Mouse (Mus musculus): Measurements from ENCODE around the gene Ccdc30.
A peak's percentile ranks its signal among the peaks of the same experiment; 100 is the strongest.

The Ccdc30 gene

DNA sequence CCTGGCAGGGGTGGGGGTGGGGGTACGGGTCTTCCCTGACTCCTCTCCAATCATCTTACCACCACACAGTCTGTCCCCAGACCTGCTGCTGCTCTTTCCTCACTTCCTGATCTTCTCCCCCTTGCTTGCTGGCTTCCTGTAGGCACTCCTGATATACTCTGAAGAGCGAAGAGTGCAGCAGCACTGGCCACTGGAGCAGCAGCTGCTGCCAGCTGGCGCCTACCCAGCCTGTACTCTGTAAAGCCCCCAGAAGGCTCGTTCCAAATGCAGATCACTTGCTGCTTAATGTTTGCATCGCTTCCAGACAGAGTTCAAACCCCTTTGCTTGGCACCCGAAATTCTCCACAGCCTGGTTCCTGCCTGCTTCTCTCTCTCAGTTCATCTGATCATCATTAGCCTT, 2.5 kb downstream of the Ccdc30 start:
- no peak for DNase-seq

DNA sequence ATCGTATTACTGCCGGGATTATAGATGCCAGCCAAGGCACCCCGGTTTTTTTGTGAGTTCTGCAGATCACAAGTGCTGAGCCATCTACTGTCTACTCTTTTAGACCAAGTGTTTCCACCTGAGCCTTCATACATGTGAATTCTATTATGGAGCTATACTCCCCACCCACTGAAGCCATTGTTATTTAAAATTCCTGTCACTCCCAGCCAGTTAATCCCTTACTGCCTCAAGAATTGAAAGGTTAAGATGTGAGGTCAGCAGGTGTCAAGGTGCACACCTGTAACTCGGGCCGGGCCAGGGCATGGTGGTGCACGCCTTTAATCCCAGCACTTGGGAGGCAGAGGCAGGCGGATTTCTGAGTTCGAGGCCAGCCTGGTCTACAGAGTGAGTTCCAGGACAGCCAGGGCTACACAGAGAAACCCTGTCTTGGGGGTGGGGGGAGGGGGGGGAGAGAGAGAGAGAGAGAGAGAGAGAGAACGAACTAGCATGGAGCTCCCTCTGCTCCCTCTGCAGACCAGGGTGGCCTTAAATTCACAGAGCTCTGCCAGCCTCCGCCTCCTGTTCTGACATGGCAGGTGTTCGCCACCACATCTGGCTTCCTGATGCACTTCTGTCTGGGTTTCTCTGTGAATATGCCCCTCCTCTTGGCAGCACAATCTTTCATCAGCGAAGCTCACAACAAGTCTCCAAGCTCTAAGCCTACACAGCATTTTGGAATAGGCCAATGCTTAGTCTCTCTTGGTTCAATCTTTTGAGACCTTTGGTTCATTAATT, 3.3 kb downstream of the Ccdc30 start:
- DNase-seq, result no peak

DNA sequence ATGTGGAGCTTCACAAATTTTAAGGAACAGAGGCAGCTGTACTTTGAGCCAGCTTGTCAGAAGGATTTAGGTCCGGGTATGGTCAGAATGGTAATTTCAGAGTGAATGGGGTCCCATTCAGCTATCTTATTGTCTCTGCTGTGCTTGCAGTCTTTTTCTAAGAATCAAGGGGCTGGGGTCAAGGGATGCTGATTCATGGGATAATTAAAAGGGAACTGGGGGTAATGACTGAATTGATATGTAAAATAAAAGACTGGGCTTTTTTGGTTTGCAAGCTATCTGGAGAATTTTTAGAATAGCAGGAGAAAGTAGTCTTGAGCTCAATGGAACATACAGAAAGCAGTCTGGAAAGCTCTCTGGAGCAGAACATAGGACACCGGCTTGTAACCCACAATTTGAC, 11.9 kb downstream of the Ccdc30 start:
- no peak for DNase-seq

DNA sequence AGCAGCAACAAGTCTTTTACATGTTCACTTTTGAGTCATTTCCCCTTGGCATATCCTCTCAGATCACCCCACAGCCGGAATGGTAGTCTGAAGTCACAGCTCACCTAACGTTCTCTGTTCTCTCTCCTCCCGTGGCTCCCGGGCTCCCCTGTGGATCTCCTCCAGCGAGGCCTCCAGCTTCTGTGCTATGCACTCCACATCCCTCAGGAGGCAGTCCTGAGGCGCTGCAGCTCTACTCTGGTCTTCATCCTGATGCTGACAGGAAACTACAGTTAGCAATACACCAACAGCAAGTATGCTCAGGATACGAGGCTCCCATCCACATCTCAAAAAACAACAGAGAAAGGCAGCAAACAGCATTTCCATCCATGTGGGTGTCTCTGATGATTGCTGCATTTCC, 14.4 kb downstream of the Ccdc30 start:
- DNase-seq, result no peak

DNA sequence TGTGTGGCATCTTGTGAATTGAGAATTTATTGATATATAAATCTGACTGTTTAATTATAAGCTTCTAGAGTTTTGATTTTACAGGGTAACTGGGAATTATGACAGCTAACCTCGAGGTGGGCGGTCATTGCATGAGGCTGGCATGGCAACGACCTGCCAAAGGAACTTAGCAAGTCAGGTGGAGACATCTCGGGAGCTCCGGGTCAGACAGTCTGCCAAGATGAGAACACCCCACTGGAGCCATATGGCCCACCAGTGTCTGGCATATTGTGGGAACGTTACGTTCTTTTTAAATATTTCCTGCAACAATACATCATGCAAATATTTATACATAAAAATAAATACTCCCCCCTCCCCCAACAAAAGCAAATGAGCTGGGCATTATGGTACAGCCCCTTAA, 16.6 kb downstream of the Ccdc30 start:
- no peak for DNase-seq

DNA sequence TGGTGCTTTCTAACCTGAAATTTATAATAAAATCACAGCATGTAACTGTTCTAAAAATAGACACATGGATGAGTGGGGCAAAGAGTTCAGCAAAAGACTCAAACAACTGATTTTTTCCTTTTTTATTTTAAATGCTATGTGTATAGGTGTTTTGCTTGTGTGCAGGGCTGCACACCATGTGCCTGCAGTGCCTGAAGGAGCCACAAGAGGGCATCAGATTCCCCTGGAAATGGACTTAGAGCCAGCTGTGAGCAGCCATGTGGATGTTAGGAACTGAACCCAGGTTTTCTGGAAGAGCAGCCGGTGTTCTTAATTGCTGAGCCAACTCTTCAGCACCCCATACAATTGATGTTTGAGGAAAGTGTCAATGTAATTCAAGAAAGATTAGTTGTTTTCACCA, 25.0 kb downstream of the Ccdc30 start:
- peak; percentile 35 to 37 for DNase-seq

DNA sequence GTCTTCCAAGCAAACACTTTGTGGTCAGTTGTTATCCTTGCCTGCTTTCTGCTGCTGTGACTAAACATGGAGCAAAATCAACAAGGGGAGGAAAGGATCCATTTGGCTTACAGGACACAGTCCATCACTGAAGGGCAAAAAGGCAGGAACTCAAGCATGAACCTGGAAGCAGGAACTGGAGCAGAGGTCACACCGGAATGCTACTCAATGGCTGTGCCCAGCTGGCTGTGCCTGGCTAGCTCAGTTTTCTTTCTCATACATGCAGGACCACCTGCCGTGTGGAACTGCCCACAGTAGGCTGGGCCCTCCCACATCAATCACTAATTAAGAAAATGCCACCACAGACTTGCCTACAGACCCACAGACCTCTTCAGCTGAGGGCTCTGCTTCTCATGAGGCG, 26.1 kb downstream of the Ccdc30 start:
- no peak for DNase-seq

DNA sequence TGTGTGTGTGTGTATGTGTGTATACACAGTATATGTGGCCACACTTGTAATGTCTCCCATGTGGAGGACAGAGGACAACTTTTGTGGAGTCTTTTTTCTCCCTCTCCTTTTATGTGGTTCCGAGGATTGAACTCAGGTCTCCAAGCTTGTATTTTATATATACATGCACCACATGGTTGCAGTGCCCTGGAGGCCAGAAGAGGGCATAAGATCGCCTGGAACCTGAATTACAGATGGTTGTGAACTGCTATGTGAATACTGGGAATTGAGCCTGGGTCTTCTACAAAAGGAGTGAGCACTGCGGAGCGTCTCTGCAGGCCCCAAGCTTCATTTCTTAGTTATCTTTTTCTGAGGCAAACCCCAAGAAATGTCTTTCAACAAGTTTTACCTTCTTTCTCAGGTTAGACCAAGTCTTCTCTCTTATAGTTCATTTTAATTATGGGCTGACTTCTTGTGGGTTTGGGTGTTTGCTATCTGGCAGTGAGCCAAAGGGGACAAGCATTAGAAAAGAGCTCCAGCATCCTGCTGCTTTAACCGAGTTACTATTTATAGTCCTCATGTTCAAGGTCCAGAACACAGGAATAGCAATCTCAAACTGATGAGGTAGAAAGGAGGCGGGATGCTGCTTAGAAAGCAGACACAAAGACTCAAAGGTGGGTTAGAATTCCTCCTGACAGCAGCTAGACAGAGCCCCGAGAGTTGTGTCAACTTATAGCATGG, 33.7 kb downstream of the Ccdc30 start:
- no peak for DNase-seq

DNA sequence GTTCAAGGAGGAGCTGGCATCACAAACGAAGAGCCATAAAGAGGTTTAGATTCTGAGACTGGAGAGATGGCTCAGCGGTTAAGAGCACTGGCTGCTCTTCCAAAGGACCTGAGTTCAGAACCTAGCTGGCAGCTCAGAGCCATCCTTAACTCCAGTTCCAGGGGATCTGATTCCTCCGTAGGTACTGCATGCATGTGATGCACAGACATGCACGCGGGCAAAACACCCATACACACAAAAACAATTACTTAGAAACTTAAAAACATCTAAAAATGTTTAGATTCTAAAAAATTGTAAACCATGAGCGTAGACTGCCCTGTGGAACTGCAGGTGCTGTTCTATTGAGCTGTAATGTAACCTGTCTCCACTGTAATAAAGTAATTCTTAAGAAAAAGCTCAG, 45.9 kb downstream of the Ccdc30 start:
- DNase-seq, result no peak

DNA sequence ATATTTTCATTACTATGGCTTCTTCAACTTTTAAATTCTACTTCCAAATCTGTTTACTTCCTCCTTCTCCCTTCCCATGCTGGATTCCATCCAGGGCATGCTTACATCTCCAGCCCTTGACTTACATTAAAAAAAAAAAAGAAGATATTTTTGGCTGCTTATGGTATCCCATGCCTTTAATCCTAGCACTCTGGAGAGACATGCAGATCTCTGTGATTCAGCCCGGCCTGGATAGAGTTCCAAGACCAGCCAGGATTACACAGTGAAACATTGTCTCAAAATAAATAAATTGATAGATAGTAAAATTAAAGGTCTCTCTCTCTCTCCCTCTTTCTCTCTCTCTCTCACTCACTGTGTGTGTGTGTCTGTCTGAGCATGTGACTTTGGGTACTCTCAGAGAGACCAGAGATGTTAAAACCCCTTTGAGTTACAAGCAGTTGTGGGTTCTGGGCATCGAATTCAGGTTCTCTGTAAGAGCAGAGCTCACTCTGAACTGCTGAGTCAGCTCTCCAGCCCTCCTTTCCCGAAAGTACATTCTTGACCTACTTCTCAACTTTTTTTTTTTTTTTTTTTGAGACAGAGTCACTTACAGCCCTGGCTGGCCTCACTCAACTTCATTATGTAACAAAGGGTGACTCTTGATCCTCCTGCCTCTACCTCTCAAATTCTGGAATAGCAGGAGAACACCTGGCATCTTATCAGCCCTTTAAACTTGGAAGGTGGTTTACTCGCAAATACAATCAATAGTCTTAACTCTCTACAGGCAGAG, 48.4 kb downstream of the Ccdc30 start:
- no peak for DNase-seq

DNA sequence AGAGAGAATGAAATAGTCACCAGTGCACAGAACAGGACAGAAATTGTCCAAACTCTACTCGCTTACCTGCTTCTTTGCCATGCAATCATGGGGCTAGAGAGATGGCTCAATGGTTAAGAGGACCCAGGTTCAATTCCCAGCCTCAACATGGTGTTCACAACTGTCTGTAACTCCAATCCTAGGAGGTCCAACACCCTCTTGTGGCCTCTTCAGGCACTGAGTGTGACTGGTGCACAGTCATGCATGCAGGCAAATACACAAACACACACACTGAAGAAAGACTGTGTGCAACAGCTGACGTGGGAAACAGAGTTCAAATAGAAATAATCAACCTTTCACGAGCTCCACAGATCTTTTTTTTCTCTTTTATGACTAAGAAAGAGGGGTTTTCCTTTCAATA, 53.1 kb downstream of the Ccdc30 start:
- DNase-seq, result no peak

DNA sequence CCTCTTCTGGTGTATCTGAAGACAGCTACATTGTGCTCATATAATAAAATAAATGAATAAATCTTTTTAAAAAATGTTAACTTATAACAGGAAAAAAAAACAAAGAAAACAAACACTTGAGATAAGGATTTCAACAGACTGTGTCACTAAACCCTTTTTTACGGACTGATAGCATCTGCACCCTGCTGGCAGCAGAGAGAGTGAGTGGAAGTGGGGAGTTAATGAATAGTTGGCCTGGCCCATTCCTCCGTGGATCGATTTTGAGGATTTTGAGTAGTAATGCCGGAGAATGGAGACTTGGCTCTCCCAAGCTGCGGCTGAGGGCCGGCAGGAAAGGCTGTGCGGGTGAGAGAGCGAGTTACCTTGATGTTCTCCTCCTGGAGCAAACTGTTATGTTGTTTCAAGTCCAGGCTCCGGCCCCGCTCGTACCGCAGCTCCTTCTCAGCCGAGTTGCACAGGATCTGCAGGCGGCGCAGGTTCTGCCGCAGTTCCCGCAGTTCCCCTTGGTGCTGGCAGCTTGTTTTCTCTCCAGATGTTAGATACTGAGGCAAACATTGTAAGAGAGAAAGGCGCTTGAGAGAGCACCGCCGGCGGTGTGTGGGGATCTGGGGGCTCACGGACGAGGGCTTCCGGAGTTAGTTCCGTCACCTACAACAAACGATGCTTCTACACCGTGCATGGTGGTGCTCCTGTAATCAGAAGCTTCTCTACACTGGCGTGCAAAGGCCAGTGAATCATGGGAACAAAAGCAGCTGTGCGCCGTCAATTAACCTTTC, 55.9 kb downstream of the Ccdc30 start:
- DNase-seq, result peak; percentile 6 to 7

DNA sequence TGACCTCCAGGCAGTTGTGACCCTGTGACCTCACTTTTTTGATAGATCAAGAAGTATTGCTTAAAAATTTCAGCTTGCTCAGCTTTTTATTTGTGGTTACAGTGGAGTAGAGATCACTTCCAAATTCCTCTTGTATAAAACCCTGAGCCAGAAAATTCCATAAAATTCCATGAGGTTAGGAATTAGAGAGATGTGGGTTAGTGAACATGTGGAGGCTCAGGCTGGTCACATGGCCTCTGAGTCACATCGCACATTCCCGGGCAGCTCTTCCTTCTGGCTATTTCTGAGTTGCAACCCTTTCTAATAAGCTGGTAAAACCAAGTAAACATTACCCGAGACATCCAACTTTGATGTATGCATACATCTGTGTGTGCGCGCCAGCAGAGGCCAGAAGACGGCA, 69.8 kb downstream of the Ccdc30 start:
- no peak for DNase-seq

DNA sequence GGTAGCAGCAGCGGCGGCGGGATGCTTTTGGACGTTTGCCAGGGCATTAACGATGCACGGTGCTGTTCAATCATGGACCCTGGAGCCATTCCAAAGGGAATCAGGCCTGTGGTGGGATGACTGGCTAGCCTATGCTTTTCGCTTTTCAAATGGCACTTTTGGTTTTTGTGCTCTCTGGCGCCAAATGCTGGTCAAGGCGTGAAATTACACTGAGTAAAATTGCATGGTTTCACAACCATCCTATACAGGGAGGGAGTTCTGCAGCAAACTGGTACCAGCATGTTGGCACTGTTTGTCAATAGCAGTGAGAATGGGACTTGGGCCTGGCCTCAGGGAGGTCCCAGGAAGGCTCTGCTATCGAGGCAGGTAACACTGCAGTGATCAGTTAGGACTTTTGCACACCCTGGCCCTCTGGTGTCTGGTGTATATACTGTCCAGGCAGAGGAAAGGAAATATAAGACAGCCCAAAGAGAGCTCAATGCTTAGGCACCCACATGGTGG, 76.4 kb downstream of the Ccdc30 start:
- peak; percentile 57 to 58 for DNase-seq

DNA sequence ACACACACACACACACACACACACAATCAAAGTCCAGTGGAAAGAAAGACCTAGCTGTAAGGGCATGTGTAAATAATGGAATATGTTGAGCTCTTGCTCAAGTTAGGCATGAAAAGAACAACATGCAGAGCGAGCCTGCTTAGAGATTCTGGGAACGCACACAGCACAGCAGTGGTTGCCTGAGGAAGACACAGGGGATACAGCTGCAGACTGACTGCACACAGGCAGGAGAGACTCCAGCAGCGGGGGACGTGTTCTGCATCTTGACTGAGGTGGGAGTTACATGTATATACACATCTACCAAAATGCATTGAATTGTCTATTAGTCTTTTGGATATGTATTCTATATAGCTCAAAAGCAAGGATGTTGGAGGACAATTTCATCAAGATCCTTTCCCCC, 76.9 kb downstream of the Ccdc30 start:
- DNase-seq, result no peak

DNA sequence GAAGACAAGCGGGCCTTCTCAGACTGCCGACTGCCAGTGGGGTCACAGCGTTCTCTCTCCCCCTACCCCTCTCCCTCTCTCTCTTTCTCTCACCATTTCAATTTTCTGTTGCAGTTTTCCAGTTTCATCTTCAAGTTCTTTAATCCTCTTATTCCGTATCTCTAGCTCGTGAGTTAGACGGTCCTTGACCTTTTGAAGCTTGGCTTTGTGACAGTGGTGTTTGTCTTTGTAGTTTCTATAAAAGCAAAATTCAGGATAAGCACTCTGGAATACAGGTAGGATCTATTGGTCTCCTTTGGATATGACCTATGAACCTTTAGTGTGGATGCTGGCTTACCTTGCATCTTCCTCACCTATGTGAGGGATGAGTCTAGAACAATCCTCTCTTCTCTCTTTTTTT, 81.8 kb downstream of the Ccdc30 start:
- DNase-seq, result no peak

DNA sequence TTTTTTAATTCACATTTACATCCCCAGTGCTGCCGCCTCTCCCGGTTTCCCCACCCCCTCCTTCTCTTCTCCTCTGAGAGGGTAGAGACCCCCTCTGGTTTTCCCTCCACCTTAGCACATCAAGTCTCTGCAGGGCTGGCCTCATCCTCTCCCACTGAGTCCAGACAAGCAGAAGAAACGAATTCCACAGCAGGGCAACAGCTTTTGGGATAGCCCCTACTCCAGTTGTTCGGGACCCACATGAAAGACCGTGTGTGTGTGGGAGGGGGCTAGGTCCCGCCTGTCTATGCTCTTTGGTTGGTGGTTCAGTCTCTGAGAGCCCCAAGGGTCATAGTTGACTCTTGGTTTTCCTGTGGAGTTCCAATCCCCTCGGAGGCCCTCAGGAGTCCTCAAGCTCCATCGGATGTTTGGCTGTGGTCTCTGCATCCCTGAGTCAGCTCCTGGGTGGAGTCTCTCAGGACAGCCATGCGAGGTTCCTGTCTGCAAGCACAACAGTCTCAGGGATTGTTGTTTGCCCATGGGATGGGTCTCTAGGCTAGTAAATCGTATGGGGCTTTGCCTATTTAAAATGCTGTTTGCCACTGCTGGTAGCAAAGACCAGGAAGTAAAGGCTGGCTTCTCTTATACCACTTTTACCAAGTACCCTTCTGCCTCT, 94.3 kb downstream of the Ccdc30 start:
- DNase-seq, result peak in 1 of 2 experiments; percentile 4

DNA sequence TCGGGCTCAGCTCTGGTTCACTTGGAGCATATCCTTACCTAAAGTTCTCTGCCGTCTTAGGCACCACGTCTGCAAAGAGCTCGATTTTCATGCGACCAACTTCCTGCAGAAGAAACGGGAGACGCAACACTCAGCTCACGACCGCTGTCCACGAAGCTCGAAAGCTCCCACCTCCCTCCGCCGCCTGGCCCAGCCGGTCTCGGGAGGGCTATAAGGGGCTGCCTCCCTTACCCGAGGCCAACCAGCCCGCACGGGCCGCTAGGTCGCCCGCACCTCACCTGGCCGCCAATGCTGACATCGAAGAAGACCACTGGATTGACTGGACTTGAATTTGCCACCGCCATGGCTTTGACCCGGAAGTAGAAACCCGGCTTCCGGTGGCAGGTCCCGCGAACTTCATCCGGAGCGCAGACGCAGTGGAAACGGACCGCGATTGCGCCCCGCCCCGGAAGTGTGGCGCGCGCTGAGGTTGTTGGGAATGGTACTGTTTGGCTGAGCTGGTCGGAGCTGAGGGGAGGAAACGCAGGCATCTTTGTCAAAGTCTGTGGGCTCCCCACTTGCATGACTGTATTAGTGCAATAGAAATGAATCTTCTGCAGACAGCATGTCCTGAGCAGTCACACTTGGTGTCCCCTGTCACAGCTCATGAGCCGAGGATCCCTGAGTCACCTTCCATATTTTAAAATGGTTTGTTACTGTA, 95.0 kb downstream of the Ccdc30 start, which contains the start of gene Ppih:
Ppih (minus strand) TSS at position 416 of the 700 bp plus-strand sequence.
- peak; percentile 96 for DNase-seq

DNA sequence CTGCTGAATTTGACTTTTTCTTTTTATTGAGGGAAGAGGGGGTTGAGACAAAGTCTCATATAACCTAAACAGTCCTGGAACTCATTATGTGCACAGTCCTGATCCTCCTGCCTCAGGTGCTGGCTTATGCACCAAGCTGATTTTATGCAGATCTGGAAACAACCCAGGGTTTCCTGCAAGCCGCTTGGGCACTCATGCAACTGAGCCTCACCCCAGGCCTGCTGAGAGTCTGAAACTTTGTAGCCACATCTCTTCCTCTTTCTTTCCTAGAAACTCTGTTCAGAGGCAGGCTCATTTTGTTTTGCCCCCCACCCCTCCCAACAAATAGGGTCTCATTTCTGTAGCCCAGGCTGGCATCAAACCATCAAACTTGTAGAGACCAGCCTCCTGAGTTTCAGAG, 101.6 kb downstream of the Ccdc30 start:
- peak; percentile 24 to 41 for DNase-seq

DNA sequence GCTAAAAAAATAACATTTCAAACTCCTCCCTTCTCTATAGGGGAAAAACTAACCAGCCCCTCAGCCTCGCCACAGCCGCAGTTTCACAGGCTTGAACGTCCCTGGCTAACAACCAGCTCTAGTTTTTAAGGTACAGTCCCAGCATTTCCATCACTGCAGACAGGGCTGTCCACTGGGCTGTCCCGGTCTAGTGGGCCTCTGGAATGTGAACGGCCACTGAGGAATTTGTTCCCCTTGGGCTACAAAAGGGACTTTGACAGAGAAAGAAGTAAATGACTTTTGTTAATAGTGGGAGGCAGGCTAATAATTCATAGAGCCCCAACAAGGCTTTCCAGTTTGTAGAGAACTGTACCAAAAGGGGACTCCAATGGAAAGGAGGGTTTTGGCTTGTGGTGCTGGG, 109.9 kb downstream of the Ccdc30 start:
- DNase-seq, result no peak

DNA sequence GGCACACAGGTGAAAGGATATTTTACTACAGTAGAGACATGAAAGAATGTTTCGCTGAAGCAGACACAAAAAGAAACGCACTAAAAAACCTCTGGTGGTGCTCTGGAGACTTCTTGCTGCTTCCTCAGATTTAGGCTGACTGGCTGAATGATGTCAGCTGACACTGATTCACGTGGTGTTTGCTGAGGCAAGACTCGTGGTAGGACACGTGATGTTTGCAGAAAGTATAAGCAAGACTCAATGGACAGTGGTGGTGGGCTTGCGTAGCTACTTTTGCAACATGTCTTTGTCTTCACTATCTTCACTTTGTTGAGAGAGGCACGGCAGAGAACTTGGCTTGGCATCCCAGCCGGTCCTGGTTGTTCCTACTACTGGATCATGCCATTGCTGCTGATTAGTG, 112.0 kb downstream of the Ccdc30 start:
- no peak for DNase-seq

DNA sequence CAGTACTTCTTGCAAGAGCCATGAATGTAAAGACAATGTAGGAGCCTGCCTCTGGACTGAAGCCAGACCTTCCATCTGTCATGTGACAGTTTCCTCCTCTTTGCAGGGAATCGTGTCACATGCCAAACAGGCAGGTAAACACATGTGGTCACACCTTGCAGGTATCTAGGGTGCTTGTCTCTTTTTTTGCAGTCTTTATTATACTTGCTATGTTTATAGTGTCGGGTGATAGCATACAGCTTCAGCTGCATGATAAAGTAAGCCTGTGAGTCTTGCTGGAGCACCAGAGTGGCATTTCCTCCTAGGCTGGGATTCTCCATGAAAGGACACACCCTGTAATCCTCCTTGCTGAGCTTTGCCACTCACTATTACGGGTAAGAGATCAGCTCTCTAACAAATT, 113.5 kb downstream of the Ccdc30 start:
- no peak for DNase-seq

Data from B cell, adult 2 months (primary cell).